Mouse (Mus musculus) embryo, embryonic 10 days (tissue): ENCODE measurements around the gene Strbp.

ENCODE experiments used
- DNase-seq: peaks from one replicate; pipeline ENCODE4 v3.0.0-alpha.2; 2015; ENCODE audit warnings: low spot score

Gene Strbp

DNA sequence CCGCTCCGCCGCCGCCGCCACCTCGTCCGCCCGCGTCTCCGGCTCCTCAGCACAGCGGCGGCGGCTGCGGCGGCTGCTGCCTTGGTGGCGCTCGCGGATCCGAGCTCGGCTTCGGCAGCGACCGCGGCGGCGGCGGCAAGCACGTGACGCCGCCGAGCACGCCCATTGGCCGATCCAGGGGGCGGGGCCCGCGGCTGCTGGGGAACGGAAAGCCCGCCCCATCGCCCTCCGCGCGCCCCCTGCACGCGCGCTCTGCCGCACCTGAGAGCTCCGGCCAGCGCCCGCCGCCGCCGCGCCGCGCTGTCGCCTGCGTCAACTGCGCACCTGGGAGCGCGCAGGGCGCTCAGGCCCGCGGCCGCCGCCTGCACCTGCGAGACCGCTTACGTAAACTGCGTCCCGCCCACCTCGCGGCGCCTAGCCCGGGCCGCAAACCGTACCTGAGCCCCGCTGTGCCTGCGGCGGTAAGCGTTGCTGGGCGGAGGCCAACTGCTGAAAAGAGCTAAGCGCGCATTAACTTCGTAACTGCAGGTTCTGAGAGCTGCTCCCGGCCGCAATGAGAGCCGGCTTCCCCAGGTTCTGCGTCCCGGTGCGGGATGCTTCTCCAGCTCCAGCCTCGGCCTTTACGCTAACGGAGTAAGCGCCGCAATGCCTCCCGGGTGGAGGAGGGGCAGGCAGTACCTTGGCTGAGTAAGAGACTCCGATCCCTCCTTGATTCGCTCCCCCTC, at the start of gene Strbp:
TSS of gene Strbp (minus strand) at position 630 of the 725 bp plus-strand sequence.
- peak; percentile 93 for DNase-seq

DNA sequence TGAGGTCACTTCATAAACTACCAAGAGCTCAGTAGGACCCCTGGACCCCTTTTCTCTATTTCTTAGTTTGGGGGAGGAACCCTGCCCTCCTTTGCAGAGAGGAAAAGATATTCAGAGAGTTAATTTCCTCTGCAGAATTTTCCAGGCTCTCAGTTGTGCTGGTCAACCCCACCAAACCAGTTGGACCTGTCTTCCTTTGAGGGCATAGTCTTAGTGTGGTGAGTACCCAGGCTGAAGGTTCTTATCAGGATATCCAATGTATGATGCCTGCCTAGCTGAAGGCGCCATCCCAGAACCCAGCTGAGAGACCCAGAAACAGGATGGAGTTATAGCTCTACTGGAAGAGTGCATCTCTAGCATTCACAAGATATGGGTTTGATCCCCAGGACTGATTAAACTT, 47.5 kb upstream of the Strbp start:
- DNase-seq, result no peak

DNA sequence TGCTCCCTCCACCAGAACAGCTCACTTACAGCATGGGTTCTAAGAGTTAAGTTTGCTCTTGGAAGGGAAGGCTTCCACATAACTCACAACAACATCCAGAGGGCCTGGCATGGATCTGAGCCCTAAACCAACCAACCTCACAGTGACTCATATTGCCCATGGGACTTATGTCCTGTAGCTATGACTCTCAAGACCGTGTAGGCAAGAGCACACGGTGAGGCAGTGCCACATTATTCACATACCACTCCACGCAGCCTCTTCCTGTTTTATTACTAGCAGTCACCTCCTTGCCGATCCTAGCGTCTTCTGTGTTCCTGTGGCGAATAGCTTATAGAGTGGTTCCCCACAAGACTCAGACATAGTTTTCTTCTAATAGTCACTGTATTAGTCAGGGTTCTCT, 45.7 kb upstream of the Strbp start:
- DNase-seq, result no peak

DNA sequence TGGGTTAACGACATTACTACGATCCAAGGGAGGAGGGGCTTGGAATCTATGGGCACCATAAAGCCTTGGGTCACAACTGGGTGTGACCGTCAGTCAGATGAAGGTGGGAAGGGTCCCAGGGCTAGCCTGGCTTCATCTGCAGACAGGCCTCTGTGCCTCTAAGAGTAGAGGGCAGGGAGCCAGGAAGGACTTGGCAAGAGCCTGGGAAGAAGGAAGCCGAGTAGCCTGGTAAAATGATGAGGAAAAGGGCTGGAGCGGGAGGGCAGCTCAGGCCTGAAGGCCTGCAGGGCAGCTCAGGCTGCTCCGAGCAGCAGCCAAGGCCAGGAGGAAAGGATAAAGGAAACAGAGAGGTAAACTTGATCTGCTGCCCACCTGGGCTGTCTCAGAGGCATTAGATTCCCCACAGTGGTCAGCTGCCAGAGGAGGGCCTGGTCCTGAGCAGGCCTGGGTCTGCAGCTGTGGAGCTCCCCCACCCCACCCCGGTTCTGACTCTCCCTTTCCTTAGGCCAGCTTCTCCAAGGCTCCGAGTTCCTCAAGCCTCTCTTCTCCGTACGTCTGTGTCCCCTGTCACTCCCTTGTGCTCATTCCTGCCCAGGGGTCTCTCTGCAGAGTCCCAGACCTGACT, 44.9 kb upstream of the Strbp start:
- no peak for DNase-seq

DNA sequence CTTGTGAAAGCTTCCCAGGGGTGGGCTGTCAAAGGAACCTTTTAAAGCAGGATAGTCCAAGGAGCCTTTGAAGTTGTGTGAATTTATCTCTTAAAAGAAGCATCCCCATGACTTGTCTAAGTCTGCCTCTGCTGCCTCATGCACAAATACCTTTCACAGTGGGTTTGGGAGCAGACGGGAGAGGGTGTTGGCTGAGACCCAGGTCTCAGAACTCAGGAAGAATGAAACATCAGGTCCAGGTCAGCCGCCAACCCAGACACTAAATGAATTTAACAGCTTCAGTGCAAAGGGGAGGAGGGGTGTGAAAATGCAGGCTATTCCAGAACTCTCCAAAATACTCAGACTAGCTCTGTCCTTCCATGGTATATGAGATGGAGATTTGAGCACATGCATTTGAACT, 44.2 kb upstream of the Strbp start:
- no peak for DNase-seq

DNA sequence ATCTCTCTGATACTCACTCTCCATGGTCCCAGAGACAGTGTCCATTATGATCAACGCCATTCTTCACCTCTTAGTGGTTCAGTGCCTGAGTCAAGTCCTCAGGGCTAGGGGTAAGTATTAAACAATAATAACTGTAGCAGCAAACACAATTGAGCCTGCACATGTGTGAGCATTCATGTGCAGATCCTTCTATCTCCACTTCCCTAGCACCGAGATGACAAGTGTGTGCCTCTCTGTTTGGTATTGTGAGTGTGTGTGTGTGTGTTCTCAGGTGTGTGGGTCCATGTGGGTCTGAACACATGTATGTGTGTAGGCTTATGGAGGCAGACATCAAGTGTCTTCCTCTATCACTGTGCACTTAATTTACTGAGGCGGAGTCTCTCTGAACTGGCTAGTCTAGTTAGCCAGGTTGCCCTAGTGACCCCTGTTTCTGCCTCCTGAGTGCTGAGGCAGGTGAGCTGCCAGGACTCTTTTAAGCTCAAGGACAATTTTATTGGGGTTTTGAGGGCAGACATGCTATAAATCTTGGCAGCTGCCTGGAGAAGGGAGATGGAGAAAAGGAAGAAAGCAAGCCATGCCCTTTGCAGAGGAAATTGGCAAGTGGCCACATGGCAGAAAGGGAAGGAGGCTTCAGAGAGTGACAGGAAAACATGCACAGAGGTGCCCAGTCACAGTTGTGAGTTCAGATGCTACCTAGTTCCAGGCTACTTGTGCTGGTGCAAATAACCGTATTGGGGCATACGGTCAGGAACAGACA, 42.8 kb upstream of the Strbp start:
- DNase-seq, result no peak

DNA sequence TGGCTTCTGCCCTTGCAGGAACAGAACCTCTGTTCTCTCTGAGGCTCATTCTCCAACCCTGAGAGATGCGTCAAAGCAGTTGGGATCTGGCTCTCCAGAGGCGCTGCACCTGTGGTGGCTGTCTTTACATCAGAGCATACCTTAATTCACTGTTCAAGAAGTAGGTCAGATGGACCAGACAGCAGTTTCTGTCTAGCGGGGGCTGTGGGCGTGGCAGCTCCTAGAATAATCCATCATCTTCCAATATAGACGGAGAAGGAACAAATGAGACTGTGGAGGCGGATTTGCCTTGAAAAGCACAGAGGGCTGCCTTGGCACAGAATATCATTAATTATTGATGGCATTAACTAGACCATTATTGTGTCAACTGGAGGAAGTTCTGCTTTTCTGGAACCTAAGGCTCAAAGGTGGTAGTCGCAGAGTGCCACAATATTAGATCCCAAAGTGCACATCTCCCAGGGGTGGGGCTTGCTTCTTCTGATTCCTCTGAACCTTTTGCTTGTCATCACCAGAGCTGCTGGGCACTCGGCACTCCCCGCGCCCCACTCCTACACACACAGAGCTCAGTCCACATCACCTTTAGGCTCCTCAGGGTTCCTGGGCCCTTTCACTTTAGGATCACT, 41.2 kb upstream of the Strbp start:
- DNase-seq, result no peak

DNA sequence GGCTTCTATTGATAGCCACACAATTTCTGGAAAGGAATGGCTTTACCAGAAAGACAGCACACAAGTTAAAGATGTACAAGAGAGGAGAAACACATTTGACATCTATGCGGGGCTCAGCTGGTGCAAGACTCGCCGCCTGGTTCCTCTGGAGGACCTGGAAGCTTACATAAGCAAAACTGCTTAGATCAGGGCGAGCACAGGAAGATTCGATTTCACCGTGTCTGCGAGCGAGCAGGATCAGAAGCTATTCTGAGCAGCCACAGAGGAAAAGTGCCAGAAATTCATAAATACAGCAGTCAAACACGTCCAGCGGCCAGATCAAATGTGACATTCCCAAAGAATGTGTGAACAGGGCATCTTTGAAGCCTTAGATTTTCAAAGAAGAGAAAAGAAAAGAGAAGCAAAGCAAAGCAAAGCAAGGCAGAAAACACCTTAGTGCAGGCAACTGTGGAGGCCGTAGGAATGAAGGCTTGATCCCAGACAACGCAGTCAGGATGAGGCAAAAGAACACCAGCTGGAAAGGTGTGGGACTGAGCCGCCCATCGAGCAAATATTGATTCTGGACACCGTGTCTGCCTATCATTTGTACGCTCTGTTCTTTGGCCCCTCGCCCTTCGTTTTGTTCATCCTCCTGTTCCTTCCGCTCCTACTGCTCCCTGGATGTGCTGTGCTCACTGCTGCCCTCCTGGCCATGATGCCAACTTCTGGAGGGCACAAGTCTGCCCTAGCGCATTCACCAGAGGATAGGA, 38.3 kb upstream of the Strbp start:
- DNase-seq, result no peak

DNA sequence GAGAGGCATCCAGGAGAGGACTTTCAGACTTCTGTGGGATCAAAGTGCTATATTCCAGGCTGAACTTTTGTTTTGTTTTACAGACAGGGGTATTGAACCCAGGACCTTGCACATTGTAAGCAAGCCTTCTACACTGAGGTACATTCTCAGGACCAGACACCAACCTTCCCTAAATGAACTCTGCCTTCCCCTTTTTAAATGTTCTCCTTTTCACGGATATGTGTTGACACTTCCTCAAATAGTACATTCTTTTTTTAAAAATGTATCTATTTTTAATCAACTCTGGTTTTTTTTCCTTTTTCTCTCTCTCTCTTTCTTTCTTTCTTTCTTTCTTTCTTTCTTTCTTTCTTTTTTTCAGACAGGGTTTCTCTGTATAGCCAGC, 32.1 kb upstream of the Strbp start:
- no peak for DNase-seq

DNA sequence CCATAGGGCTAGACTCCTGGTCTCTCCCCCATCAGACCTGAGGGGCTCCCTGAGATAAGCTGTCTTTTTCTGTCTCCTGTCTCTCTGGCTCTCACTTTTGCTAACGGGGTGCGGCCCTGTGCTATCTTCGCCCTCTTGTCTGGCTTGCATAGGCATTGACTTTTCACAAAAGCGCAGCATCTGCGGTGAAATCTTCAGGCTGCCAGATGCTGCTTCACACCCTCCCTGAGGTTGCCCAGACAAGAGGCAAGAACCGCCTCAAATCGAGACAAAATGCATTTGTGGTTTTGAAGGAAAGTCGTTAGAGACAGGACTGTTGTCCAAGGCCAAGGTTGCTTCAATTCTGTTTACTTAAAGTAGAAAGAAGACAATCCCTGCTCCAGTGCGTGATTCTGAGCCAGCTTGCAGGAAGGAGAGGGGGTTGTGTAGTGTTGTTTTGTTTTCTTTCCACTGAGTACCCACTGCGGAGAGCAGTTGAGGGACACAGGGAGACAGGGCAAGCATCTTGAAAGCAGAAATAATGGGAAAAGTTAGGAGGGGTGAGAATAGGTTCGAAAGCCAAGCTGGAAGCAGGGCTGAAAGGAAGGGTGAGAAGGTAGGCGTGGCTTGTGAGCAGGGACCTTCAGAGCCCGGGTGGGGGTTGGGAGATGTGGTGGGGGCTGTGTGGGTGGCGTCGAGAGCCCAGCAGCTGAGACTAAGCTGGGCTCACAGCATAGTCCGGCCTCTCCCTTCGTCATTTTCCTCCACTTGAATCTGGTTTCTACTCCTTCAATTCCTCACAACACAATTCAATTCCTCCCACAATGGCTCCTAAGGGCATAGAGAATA, 31.5 kb upstream of the Strbp start:
- DNase-seq, result peak; percentile 47

DNA sequence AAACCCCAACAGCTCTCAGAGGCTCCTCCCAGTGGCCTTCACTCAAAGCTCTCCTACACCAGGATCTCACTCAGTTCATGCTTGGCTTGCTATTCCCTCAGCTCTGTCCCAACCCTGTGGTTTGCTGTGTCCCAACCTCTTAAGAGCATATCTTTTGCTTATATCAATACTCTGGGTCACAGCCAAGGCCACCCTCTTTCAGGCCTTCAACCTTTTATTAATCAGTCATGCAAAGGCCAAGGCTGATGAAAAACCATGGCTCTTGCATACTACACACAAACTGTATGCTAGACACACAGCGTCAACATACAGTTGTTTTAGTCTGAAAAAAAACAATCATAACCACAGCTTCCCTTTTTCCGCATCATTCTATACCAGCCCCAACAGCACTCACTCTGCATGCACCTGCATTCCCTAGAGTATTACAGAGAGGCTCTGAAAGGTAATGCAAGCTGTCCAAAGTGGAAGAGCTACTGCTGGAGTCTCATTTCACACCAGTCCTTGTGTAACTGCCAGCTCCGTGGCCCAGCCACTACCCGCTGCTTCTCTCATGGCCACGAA, 27.7 kb upstream of the Strbp start:
- no peak for DNase-seq

DNA sequence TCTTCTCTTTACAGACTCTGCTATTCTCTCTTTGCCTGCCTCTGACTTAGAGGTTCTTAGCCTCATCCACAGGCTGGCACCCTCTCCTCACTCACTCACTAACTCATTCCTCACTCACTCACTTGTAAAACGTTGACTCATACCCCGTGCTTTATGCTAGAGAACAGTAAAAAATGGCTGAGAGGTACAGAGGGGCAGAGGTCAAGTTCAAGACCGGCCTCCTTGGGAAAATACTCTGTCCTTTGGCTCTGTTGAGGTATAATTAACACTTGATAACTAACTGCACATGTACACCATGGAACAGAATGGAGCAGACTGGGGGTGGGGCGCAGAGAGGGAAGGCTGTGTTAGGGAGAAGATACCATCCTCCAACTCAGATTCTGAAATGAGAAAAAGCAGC, 20.6 kb upstream of the Strbp start:
- DNase-seq, result no peak

DNA sequence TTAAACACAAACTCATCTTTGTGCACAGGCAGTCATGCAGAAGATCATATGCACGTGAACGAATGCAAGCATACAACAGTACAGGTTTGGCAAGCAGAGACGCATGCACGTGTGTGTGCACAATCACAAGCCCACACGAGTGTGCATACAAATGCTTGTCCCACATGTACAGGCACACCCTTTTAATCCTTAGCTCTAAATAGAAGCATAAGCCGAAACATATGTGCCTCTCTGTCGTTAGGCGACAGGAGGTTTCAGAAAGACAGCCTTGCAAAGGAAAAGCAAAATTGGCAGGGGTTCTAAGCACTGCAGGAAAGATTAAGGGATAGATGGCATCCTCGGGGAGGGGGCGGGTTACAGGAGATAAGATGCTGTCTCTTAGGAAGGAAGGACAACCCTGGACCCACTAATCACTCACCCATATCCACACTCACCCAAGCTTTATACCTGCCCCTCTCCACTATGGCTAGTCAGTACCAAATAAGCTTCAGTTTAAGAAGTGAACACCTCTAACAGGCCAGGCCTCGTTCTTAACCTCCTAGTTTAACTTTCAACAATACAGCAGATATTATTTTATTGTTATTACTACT, 19.9 kb upstream of the Strbp start:
- no peak for DNase-seq

DNA sequence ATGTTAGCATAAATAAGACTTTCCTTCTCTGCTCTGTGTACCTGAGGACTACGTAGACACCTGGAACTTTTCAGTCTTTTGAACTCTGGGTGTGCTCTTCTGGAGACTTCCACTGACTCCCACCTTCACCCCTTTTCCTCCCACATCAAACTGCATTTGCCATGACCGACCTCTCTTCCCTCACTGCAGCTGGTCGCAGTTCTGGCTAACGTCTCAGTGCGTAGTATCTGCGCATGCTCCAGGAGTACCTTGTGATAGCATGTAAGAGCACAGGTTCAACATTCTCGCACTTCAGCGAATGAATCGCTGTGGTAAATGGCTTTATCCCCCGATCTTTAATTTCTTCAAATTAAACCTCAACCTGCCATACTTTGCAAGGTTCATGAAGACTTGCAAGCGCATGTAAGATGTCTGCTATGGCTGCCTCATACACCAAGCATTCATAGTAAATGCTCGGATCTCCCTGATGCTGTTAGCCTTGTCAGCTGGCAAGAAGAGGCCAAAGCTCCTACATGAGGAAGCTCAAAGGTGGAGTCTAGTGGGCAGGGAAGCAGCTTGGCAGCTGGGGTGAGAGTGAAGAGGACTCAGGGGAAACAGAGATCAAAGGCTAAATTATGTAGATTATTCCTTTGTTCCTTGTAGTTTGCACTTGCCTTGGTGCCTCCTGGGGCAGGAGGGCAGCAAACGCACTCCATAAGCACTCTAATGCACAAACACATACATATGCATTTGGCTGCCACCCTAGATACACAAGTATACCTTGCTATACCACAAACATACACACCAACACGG, 19.2 kb upstream of the Strbp start:
- DNase-seq, result no peak

DNA sequence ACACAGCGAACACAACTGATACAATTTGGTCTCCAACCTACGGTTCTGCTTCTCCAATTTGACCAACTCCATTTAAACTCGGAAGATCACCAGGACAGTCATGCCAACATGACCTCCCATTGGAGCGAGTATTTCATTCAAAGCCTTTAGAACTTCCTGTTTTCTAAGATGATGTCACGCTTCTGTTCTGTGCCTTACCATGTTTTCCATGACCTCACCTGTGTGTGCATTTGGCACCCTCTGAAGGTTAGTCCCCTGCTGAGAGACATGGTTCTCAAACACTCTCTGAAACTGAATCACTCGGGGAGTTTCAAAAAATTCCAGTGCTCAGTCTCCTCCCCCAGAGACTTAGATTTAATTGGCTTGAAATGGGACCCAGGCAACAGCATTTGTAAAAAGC, 12.6 kb upstream of the Strbp start:
- no peak for DNase-seq

DNA sequence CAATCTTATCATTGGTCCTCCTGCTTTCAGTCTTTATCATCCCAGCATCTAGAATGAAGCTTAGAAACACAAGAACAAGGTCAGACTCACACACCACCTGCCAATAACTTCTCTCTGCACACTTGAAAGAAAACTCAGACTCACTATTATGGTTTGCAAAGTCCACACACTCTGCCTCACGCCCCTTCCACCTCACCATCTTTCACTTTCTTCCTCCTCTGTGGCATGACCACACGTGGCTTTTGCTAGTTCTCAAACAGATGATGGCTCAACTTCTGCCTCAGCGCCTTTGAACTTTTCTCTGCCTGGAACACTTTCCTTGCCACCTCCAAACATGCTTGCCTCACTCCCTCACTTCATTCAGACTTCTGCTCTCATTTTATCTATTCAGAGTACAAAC, 11.7 kb upstream of the Strbp start:
- no peak for DNase-seq

DNA sequence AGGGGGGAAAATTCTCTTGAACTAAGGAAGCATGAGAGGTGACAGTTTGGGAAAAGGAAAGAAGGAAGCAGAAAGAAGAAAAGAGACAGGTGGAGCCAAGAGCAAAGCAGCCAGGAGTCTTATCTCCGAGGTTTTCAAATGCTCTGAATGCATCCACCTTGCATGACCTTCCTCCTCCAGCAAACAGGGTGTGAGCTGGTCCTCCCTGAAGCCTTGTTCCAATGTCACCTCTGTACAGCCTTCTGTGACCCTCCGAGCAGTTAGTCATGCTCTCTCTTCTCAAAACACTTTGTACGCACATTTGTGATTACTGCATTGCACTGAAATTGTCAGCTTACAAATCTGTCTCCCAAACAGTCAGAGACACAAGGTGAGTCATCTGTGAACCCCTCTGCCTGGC, 9.4 kb upstream of the Strbp start:
- DNase-seq, result no peak

DNA sequence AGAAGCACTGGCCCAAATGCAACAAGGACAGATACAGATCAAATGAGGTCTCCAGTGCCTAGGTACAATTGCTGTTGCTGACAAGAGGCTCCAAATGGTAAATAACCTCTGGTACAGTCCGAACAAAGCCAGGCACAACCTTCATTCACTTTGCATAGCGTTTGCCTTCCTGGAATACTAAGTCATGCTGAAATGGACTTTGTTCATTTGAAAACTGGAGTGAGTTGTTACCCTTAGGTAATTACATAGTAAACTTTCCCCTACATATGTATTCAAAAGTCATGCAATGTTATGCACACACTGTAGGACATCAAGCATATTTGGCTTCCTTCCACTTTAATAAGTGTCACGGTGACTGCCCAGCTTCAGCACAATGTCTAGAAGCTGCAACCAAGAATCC, 5.2 kb upstream of the Strbp start:
- DNase-seq, result no peak

DNA sequence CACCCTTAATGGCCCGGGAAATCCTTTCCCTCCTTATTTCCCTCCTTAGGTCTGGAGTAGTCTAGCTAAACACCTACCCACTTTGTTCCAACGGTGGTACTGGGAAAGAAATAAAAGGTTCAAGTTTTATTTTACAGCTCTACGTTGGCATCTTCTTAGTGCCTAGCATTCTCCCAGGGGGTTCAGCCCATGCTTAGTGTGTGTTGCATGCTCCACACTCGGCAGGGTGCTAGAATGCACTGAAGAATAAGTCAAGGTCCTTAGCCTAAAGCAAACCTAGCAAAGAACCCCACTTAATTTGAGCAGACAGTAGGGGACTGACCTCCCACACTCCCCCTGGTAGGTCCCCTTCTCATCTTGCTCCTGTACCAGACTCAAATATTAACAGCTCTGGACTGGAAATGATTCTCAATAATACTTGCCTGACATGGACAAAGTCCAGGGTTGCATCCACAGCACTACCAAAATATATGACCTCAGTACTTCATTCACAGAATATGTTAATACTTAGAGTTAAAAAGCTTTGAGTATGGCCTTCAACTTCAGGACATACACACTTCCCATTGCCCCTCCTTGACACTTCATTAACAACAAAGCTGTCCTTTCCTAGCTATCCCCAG, 592 bp upstream of the Strbp start:
- DNase-seq, result peak; percentile 9
